Mouse (Mus musculus) lung, adult 2 months (tissue): ENCODE results near the gene Utrn. TPM values are rescaled to one million over a fixed set of nuclear protein-coding genes. Genes with fewer than 3 reads are reported as not detected.

ENCODE experiments used
- DNase-seq: peaks from one replicate; pipeline ENCODE4 v3.0.0; 2022
- H3K4me1 ChIP-seq: fragments of 200-500 bp; 2 replicates; pipeline ENCODE4 v1.6.1; 2011; ENCODE audit warnings: low read length; ENCODE audit not compliant: control insufficient read depth, insufficient read depth
- H3K4me3 ChIP-seq: fragments of 200-500 bp; replicated peaks from 2 replicates; pipeline ENCODE3; 2011; ENCODE audit warnings: low read depth, mild to moderate bottlenecking, control low read depth, low read length; ENCODE audit errors: extremely low read depth
- CTCF ChIP-seq: fragments of 200-500 bp; IDR thresholded peaks from 2 replicates; pipeline ENCODE4 v1.5.1; 2011; ENCODE audit warnings: mild to moderate bottlenecking, low read length, control low read depth; ENCODE audit not compliant: insufficient read depth
- POLR2A ChIP-seq: fragments of 200-500 bp; IDR thresholded peaks from 2 replicates; pipeline ENCODE4 v1.6.1; 2011; ENCODE audit warnings: low read depth, mild to moderate bottlenecking, control low read depth, low read length, borderline replicate concordance; ENCODE audit errors: extremely low read depth
- WGBS: fragments of 180-500 bp; shearing (Covaris S2); methylation state at CpG from one replicate; pipeline ENCODE4 v1.1.7; 2018; 5-methylcytosine and 5-hydroxymethylcytosine counted together
- polyA plus RNA-seq: library from polyadenylated mRNA; depleted of rRNA; stranded (reverse); fragments of >200 nt; gene quantifications from 2 replicates; pipeline ENCODE4 v1.2.3, GENCODE M21; 2012; rRNA removed

Gene Utrn
- polyA plus RNA-seq, 1 experiment, result 59.1 TPM

DNA sequence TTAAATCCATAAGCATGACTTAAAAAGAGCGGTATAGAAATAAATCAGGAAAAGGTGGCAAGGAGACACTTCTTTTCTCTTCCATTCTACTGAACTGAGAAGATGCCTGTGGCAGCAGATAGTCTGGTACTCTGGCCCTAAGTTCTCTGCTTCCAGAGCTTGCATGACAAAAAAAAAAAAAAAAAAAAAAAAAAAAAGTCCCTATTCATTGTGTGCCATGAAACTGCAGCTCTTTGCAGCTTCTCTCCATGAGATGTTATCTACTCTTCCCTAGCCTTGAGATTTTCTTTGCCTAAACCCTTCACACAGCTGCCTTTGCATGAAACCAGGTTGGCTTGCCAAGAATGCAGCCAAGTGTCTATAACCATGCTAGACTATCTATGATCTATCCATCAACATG lies 489.0 kb downstream of the Utrn start:
- peaks cover 3% of the 10 kb centered on the region; the same call in 1 of the 2 replicates for H3K4me1 ChIP-seq
- DNase-seq, result no peak
- no peak for TF ChIP-seq CTCF
- TF ChIP-seq POLR2A, result no peak
- no peak overlapping the region for H3K4me3 ChIP-seq
- 100% methylated on average over 1 of the region's 1 CpGs for WGBS

DNA sequence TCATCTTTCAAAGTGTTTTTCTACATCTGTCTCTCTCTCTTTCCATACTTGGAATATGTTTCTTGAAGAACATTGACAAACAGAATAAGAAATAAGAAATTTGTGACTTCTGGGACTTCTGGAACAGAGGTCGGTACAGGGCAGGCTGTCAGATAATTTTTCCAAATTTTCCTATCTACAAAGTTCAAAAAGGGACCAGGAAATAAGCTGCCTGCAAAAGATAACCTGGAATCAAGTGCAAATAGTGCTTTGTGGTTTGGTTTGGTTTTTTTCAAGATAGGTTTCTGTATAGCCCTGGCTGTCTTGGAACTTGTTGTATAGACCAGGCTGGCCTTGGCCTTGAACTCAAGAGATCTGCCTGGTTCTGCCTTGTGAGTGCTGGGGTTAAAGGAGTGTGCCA lies 490.0 kb downstream of the Utrn start:
- DNase-seq, result no peak
- TF ChIP-seq CTCF (no peak), POLR2A (no peak)
- Histone ChIP-seq H3K4me3 (no peak overlapping the region), H3K4me1 (peaks cover 3% of the 10 kb centered on the region; the same call in 1 of the 2 replicates)
- 98% methylated on average over 1 of the region's 1 CpGs for WGBS

DNA sequence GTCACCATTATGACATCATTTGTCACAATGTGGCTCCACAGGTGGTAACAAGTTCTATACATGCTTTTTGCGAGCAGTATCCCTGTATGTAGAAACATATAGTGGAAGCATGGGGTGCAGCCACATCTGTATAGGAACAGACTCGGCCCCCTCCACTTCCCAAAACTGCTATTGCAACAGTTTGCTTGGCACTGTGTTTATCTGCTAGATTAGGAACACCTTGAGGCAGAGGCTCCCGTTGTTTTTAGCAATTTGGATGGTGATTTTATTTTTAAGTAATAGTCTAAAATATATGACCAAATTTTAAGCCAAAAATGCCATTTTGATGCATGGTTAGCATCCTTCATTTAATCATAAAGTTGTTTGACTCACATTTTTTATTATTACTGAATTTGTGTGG lies 491.4 kb downstream of the Utrn start:
- TF ChIP-seq CTCF (no peak), POLR2A (no peak)
- peaks cover 3% of the 10 kb centered on the region; the same call in 1 of the 2 replicates for H3K4me1 ChIP-seq
- no peak for DNase-seq
- H3K4me3 ChIP-seq, result no peak overlapping the region
- WGBS, result 66% methylated on average over 3 of the region's 3 CpGs

DNA sequence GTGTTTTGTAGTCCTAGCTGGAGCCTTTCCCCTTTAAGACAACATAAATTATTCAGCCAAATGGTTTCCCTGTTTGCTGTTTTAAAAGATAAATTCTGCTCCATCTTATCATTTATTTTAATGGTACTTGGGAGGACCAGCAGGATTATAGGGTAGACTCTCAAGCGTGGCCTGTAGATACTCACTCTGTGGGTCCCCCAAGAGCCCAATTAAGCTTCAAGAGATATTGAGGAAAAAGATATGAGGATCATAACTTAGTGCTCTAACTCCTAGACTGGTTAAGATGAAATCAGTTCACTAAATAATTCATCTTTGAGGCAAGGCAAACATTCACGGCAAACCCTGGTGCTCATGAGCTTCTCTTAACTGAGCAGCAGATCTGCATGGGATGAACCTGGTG lies 493.1 kb downstream of the Utrn start:
- DNase-seq, result no peak
- TF ChIP-seq CTCF, result no peak
- no peak for TF ChIP-seq POLR2A
- Histone ChIP-seq H3K4me1 (peaks cover 3% of the 10 kb centered on the region; the same call in 1 of the 2 replicates), H3K4me3 (no peak overlapping the region)
- 63% methylated on average over 2 of the region's 2 CpGs for WGBS

DNA sequence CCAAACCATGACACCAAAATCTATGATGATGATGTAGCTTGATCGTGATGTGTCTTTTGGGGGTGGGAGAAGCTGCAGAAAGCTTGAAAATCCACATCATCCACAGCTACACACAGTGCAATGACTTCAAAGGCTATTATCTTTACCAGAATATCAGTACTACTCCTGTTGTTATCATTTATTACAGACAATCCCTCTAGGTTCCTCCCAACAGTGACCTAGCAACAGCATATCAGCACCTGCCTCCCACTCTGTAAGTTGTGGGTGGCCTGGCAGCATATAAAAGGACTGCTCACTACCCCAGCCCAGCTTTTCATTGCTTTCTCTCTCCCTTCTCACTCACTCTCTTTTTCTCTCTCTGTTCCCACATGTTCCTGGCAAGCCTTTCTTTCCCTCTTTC lies 494.4 kb downstream of the Utrn start:
- WGBS, result 83% methylated on average over 1 of the region's 1 CpGs
- Histone ChIP-seq H3K4me1 (peaks cover 3% of the 10 kb centered on the region; the same call in 1 of the 2 replicates), H3K4me3 (no peak overlapping the region)
- no peak for TF ChIP-seq POLR2A
- TF ChIP-seq CTCF, result no peak
- no peak for DNase-seq

DNA sequence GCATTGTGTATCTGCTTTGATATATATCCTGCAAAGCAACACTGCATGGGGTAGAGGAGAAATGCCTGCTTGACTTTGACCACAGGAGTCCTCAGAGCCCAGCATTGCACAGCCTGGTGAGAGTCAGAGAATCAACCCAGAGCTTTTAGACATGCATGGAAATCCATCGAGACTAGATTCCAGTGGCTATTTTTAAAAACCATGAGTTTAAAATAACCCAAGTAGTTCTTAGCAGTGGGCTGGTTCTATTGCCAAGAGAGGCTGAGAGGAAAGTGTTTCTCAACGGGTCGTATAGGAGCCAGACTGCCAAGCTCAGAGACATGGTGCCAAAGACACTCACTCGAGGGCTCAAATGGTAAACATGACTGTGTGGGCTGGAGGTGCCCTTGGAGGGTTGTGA lies 514.6 kb downstream of the Utrn start:
- H3K4me1 ChIP-seq, result no peaks in the 10 kb centered on the region
- TF ChIP-seq POLR2A, result no peak
- DNase-seq, result no peak
- 52% methylated on average over 4 of the region's 4 CpGs for WGBS
- no peak overlapping the region for H3K4me3 ChIP-seq

DNA sequence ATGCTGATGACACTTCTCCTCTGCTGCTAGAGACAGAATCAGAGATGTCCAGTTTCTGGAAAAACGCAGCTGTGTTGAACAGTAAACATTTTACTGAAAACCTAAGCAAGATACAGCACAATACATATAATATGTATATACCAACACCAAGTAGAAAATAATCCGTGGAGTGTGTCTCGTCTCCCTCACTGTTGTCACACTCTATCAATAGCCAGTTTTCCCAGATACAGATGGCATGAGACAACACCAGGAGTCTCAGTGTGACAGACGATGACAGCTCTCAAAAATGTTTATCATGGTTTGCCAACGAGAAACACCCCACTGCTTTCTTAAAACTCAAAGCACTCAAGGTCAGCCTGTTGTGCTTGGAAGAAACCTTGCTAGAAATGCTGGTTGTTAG lies 515.1 kb downstream of the Utrn start:
- no peak for DNase-seq
- no peak for TF ChIP-seq POLR2A
- no peak for TF ChIP-seq CTCF
- H3K4me1 ChIP-seq, result no peaks in the 10 kb centered on the region
- H3K4me3 ChIP-seq, result no peak overlapping the region
- 57% methylated on average over 5 of the region's 5 CpGs for WGBS

DNA sequence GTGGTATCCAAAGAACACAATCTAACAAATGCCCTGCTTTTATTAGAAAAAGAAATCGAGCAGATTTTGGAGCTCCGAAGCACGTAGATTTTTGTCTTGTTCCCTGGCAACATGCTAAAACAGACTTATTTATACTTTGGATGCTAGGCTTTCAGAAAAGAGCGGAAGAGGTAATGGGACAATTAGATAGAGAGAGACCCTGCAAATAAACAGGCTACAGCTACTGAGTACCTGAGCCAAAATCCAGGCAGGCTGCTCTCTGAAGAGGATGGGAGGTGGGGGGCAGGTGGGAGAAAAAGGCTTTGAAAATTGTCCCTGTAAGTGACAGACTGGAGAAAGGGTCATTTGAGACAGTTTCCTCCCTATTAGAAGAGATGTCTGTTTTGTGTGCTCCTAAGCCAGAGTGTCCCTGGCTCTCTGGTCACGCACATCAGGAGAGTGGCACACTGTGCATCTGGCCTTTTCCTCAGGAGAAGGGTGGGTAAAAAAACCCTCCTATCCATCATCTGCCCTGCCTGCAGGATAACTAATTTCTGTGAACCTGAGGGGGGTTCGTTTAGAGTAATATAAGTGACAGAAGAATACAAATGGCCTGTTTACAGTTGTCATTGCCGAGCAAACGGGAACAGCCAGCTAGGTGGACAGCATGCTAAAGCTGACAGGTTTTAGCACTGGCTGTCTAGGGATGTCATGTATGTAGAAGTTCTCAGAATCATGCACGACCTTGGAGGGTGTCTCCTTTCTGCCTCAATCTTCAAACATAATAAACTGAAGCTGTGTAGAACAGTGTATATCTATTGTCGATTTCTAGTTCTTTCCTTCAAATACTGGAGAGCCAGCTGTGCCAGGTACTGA lies 529.2 kb downstream of the Utrn start:
- TF ChIP-seq CTCF (no peak), POLR2A (no peak)
- Histone ChIP-seq H3K4me3 (no peak overlapping the region), H3K4me1 (no peaks in the 10 kb centered on the region)
- DNase-seq, result no peak
- 67% methylated on average over 10 of the region's 10 CpGs for WGBS

DNA sequence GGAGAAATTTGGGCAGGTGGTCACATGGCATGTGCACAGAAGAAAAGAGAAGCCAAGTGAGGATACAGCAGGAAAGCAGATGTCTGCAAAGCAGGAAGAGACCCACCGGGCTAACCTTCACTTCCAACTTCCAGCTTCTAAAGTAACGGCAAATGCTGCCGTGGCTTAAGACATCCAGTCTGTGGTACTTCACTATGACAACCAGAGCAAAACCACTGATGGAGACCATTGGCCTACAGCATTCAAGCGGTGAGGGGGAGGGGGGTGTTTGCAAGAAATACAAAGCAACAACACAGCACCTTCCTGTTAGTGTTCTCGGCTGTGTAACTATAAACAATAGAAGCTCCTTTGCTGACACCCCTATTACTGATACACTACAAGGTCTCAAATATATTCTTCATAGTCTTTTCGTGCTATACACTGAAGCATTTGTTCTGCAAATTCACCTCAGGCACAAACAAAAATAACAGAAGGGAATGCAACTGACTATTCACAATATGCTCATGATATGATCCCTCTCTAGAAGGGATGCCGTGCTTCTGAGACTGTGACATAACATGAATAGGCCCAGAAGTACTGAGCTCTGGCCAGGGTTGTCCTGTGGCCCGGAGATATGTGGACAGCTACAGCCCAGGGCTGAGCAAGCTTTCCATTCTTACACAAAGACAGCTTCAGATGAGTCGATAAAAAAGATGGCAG lies 530.0 kb downstream of the Utrn start:
- no peak for DNase-seq
- H3K4me3 ChIP-seq, result no peak overlapping the region
- H3K4me1 ChIP-seq, result no peaks in the 10 kb centered on the region
- WGBS, result 66% methylated on average over 9 of the region's 9 CpGs
- no peak for TF ChIP-seq POLR2A
- TF ChIP-seq CTCF, result no peak

Other genes starting within 250 kb of the Utrn start
- 16.0 and 17.1 TPM in 2 replicates for gene Stx11, start 94.9 kb upstream of the Utrn start, polyA plus RNA-seq
- 29.1 and 41.2 TPM in 2 replicates for gene Sf3b5, start 136.0 kb upstream of the Utrn start, polyA plus RNA-seq
- 28.8 and 35.3 TPM in 2 replicates for gene Plagl1, start 191.1 kb upstream of the Utrn start, polyA plus RNA-seq